Mouse (Mus musculus) lung, embryonic 15.5 days (tissue): ENCODE measurements around the gene N4bp2l2. TPM values are rescaled to one million over a fixed set of nuclear protein-coding genes. Genes with fewer than 3 reads are reported as not detected.
A peak's percentile ranks its signal among the peaks of the same experiment; 100 is the strongest.

Experiments
- ATAC-seq: fragments of 200-750 bp; cut with Nextera tagmentation; 2 replicates; pipeline ENCODE4 v1.8.0; 2017; ENCODE audit warnings: moderate number of reproducible peaks, borderline replicate concordance; ENCODE audit not compliant: low FRiP score, low TSS enrichment; ENCODE audit errors: extremely low read depth
- H3K27ac ChIP-seq: fragments of 300-500 bp; sonication (generic); 2 replicates; pipeline ENCODE4 v1.5.1; 2015; ENCODE audit warnings: moderate library complexity, mild to moderate bottlenecking, inconsistent platforms
- H3K27me3 ChIP-seq: fragments of 300-500 bp; sonication (generic); 2 replicates; pipeline ENCODE4 v1.6.1; 2015; ENCODE audit warnings: inconsistent platforms
- H3K36me3 ChIP-seq: fragments of 300-500 bp; sonication (generic); 2 replicates; pipeline ENCODE4 v1.6.1; 2015; ENCODE audit warnings: inconsistent platforms
- H3K4me1 ChIP-seq: fragments of 300-500 bp; sonication (generic); 2 replicates; pipeline ENCODE4 v1.6.1; 2015; ENCODE audit warnings: inconsistent platforms
- H3K4me2 ChIP-seq: fragments of 300-500 bp; sonication (generic); 2 replicates; pipeline ENCODE4 v1.6.1; 2015; ENCODE audit warnings: inconsistent platforms, mild to moderate bottlenecking, moderate library complexity
- H3K4me3 ChIP-seq: fragments of 300-500 bp; sonication (generic); 2 replicates; pipeline ENCODE4 v1.5.1; 2015; ENCODE audit warnings: mild to moderate bottlenecking, inconsistent platforms
- H3K9ac ChIP-seq: fragments of 300-500 bp; sonication (generic); 2 replicates; pipeline ENCODE4 v1.6.1; 2015; ENCODE audit warnings: inconsistent platforms
- H3K9me3 ChIP-seq: fragments of 300-500 bp; sonication (generic); 2 replicates; pipeline ENCODE4 v1.6.1; 2016; ENCODE audit warnings: inconsistent platforms
- whole genome bisulfite sequencing: fragments of 180-500 bp; shearing (Covaris S2); methylation state at CpG from one replicate; pipeline ENCODE4 v1.1.7; 2015; 5-methylcytosine and 5-hydroxymethylcytosine counted together
- polyA plus RNA-seq: library from polyadenylated mRNA; unstranded; fragments of >200 nt; fragmentation: Nextera tagmentation; extraction: Ambion mirVana; gene quantifications from 2 replicates; pipeline ENCODE4 v1.2.1, GENCODE M21; 2015

N4bp2l2 gene
- polyA plus RNA-seq, 1 experiment from 2014 or later: 39.6 TPM

DNA sequence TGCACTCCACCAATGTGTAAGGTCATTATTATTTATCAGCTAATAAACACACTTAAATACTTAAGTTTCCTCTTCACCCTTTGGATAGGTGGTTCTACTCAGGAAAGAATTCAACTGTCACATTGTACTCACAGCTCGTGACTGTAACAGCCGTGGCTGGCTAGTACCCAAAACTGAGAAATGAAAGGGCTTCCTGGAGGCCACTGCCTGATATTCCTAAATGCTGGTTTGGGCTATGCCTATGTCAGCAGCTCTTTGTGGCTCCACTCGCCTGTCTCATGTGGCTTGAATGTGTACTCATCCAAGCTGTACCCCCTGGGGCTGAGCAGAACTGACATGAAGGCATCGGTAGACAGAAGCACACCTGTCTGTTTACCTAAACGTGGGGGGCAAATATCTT is 91.1 kb downstream of the N4bp2l2 start:
- H3K4me1 ChIP-seq: peaks cover 24% of the 10 kb centered on the region
- H3K4me2 ChIP-seq: no peak overlapping the region
- 44% methylated on average over 5 of the region's 5 CpGs for WGBS
- H3K27me3 ChIP-seq: no peaks in the 10 kb centered on the region
- no peak; the same call in 1 of the 2 replicates for ATAC-seq
- H3K9me3 ChIP-seq: no peaks in the 10 kb centered on the region
- H3K27ac ChIP-seq: peak overlapping the region; percentile 32
- peaks cover 6% of the 10 kb centered on the region; the same call in 1 of the 2 replicates for H3K36me3 ChIP-seq
- no peak overlapping the region for H3K9ac ChIP-seq
- no peak overlapping the region for H3K4me3 ChIP-seq

DNA sequence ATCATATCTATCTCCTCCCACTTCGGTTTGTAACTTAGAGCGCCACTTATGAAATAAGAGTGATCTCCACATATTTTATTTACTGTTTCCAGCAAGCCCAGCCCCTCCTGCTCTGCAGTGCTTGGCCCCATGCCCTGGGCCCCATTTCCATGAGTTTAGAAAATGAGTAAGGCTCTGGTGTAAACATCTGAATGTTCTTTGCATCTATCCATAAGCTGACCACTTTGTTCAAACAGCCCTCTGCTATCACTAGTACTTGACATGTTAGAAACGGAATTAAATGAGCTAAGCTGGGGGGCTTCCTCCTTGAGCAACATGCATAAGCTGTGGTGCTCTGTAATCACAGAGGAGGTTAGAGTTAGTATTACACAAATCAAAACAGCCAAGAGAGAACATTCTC is 91.6 kb downstream of the N4bp2l2 start:
- Histone ChIP-seq H3K4me1 (peaks cover 24% of the 10 kb centered on the region), H3K27ac (peak overlapping the region; percentile 32), H3K36me3 (peaks cover 9% of the 10 kb centered on the region; the same call in 1 of the 2 replicates), H3K4me2 (no peak overlapping the region), H3K9ac (no peak overlapping the region), H3K27me3 (no peaks in the 10 kb centered on the region), H3K9me3 (no peaks in the 10 kb centered on the region), H3K4me3 (no peak overlapping the region)
- WGBS: 41% methylated on average over 3 of the region's 3 CpGs
- ATAC-seq: peak; percentile 66; the same call in 1 of the 2 replicates

DNA sequence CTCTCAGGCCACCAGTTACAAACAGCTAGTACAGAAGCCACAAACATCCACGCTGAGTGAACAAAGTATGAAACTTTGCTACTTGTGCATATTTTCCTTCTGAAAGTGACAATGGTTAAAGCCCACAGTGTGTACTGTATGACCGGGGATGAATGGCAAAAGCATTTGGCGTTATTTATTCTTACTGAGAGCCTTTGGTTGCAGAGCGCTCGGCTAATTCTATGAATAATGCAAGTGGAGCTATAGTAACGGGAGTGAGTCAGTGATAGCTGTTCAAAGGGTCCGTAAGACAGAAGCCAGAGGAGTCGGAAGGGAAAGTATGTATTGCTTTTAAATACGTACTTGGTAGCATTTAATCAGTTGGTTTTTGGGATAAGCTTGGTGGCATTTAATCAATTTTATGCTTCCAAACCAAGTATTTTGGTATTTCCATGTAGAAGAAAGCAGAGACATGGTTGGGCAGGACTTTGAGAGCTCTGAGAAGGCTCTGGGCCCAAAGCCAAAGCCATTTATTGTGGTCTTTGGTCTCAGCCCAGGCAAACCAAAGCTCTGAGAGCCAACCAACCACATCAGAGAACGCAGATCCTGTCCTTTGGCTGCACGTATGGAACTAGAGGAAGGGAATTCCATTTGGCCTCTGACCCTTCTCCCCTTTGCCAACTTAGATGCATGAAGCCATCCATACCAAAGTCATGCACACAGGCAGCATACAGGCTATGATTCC is 95.3 kb downstream of the N4bp2l2 start:
- Histone ChIP-seq H3K27me3 (no peaks in the 10 kb centered on the region), H3K4me2 (no peak overlapping the region), H3K4me1 (peaks cover 17% of the 10 kb centered on the region), H3K9me3 (no peaks in the 10 kb centered on the region), H3K4me3 (no peak overlapping the region), H3K36me3 (peaks cover 24% of the 10 kb centered on the region), H3K9ac (no peak overlapping the region), H3K27ac (no peak overlapping the region)
- 81% methylated on average over 11 of the region's 11 CpGs for WGBS
- no peak for ATAC-seq

DNA sequence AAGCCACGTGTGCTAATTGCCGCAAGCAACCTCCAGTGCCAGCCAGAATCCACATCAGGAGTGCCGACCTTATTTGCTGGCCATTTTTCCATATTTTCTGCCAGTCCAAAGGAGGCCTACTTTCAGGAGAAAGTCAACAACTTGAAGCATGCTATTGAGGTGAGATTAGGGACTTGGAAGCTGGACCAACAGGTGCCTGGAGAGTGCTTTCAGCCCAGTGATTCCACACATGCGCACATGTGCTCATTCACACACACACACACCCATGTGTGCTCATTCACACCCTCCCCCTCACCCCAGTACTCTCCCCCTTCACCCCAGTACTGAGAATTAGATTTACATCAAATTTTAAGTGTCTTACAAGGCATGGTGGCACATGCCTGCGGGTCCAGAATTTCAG is 99.0 kb downstream of the N4bp2l2 start:
- H3K4me1 ChIP-seq: 0 out of 2 replicates have a peak, but pooled peaks cover 3% of the 10 kb centered on the region
- H3K36me3 ChIP-seq: peaks cover 40% of the 10 kb centered on the region
- H3K27ac ChIP-seq: no peak overlapping the region
- no peaks in the 10 kb centered on the region for H3K9me3 ChIP-seq
- no peaks in the 10 kb centered on the region for H3K27me3 ChIP-seq
- ATAC-seq: no peak
- no peak overlapping the region for H3K4me2 ChIP-seq
- H3K9ac ChIP-seq: no peak overlapping the region
- no peak overlapping the region for H3K4me3 ChIP-seq
- WGBS: 80% methylated on average over 5 of the region's 5 CpGs

DNA sequence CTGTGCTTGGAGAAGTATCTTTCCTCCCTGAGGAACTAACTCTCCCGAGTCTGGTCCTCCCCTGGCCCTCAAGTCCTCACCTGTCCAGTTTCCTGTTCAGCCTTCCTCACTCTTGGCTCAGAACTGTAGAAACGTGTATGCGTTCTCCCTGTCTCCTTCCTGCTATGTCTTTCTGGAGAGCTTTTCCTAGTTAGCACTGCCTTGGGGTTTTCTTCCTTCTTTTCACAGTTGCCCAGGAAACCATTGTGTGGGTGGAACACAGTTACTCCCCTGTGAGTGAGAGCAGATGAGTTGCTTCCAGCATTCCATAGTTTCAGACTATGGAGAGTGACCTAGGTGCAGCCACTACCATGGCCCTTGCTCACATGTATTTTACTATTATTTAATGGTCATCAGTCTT is 99.8 kb downstream of the N4bp2l2 start:
- Histone ChIP-seq H3K4me3 (no peak overlapping the region), H3K4me1 (0 out of 2 replicates have a peak, but pooled peaks cover 3% of the 10 kb centered on the region), H3K36me3 (peaks cover 43% of the 10 kb centered on the region), H3K27ac (no peak overlapping the region), H3K9ac (no peak overlapping the region), H3K27me3 (no peaks in the 10 kb centered on the region), H3K9me3 (no peaks in the 10 kb centered on the region), H3K4me2 (no peak overlapping the region)
- WGBS: 47% methylated on average over 3 of the region's 3 CpGs
- no peak for ATAC-seq

DNA sequence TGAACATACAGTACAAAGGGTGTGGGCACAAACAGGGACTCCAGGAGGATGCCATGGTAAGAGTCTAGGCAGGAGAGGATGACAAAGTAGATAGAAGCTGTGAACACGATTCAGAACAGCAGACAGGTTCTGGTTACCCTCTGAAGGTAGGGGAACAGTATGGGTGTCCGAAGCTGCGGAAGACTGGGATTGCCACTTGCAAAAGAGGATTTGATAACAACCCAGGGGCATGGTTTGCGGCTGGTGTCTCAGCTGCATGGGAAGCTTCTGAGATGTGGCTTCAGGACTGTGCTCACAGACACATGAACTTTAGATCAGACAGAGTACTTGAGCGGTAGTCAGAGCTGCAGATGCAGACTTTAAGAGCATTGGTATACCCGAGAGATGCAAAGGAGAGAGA is 101.6 kb downstream of the N4bp2l2 start:
- no peaks in the 10 kb centered on the region for H3K27me3 ChIP-seq
- H3K27ac ChIP-seq: no peak overlapping the region
- no peak for ATAC-seq
- WGBS: 92% methylated on average over 6 of the region's 6 CpGs
- no peak overlapping the region for H3K4me2 ChIP-seq
- no peaks in the 10 kb centered on the region for H3K4me1 ChIP-seq
- H3K4me3 ChIP-seq: no peak overlapping the region
- peaks cover 53% of the 10 kb centered on the region for H3K36me3 ChIP-seq
- H3K9ac ChIP-seq: no peak overlapping the region
- H3K9me3 ChIP-seq: no peaks in the 10 kb centered on the region

DNA sequence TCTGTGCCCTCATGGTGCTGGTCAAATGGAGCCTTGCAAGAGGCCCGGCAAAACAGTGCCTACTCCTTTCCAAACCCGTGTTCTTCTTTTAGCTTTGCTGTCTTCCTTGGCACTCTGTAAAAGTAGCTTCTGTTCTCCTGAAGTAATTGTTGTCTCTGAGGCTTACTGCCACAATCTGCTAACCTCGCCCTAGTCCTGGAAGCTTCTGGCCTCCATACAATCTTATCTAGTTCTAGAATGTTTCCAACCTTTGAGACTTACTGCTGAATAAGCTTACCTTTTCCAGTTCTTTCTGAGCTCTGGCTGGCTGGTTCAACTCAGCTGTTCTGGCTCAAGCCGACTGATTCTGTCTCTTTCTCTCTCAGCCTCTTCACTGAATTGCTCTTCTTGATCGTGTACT is 104.2 kb downstream of the N4bp2l2 start:
- H3K4me3 ChIP-seq: no peak overlapping the region
- 88% methylated on average over 5 of the region's 5 CpGs for WGBS
- peaks cover 54% of the 10 kb centered on the region for H3K36me3 ChIP-seq

DNA sequence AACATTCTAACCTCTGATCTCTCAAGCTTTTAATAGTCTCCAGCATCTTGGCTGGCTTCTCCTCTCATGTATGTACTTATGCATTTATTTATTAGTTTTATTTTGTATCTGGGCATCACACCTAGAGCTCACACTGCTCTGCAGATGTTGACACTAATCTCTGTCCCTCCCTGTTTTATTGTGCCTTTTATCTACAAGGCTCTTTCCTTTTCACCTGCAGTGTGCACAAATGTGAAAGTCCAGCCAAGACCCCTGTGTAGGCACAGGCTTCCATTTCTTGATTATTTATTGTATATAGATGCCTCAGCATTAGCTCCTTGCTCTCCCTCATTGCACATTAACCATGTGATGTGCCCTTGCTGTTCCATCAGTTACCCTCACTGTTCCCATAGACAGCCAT is 104.6 kb downstream of the N4bp2l2 start:
- H3K9me3 ChIP-seq: no peaks in the 10 kb centered on the region
- H3K9ac ChIP-seq: no peak overlapping the region
- ATAC-seq: no peak
- no peak overlapping the region for H3K4me2 ChIP-seq
- H3K27ac ChIP-seq: no peak overlapping the region
- H3K4me3 ChIP-seq: no peak overlapping the region
- no peaks in the 10 kb centered on the region for H3K4me1 ChIP-seq
- no peaks in the 10 kb centered on the region for H3K27me3 ChIP-seq
- peaks cover 54% of the 10 kb centered on the region for H3K36me3 ChIP-seq

More for the DNA sequence above, 104.2 kb downstream of the N4bp2l2 start:
- ATAC-seq: no peak
- Histone ChIP-seq H3K4me2 (no peak overlapping the region), H3K27me3 (no peaks in the 10 kb centered on the region), H3K9me3 (no peaks in the 10 kb centered on the region), H3K4me1 (no peaks in the 10 kb centered on the region), H3K9ac (no peak overlapping the region), H3K27ac (no peak overlapping the region)

DNA sequence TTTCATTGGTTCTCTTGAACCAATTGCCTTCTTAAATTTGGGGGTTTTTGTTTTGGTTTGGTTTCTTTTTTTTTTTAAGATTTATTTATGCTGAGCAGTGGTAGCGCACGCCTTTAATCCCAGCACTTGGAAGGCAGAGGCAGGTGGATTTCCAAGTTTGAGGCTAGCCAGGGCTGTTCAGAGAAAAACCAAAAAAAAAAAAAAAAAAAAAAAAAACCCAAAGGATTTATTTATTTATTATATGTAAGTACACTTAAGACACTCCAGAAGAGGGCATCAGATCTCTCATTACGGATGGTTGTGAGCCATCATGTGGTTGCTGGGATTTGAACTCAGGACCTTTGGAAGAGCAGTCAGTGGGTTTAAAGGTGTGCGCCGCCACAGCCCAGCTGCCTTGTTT is 105.1 kb downstream of the N4bp2l2 start:
- H3K36me3 ChIP-seq: peaks cover 56% of the 10 kb centered on the region
- no peak overlapping the region for H3K4me3 ChIP-seq
- no peak overlapping the region for H3K9ac ChIP-seq
- H3K27ac ChIP-seq: no peak overlapping the region
- no peak overlapping the region for H3K4me2 ChIP-seq
- no peak for ATAC-seq
- no peaks in the 10 kb centered on the region for H3K27me3 ChIP-seq
- no peaks in the 10 kb centered on the region for H3K4me1 ChIP-seq
- 94% methylated on average over 5 of the region's 5 CpGs for WGBS
- no peaks in the 10 kb centered on the region for H3K9me3 ChIP-seq

DNA sequence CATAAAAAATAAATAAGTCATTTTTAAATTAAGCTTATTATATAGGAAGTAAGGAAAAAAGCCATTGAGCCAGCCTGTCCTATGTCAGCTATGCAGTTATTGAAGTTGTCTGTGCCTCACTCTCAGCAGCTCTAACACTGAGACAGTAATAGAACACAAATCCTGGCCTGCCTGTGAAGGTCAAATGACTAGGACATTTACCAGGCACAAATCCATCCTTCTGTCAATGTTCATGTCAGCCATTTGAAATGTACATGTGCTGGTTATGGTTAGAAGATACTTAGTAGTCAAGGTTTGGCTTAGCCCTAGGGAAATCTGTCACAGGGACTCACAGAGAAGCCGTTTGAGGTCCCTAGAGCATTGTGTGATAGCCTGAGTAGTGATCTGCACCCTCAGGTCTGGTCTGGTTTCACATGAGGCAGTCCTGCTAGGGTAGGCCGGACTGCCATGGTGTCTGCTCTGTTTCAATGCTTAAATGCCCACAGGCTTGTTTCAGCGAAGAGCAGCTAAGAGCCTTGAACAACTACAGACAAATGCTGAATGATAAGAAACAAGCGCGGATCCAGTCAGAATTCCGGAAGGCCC is 106.4 kb downstream of the N4bp2l2 start:
- WGBS: 92% methylated on average over 6 of the region's 6 CpGs
- H3K4me2 ChIP-seq: no peak overlapping the region
- no peaks in the 10 kb centered on the region for H3K4me1 ChIP-seq
- no peaks in the 10 kb centered on the region for H3K9me3 ChIP-seq
- ATAC-seq: no peak
- no peak overlapping the region for H3K4me3 ChIP-seq
- no peak overlapping the region for H3K27ac ChIP-seq
- no peaks in the 10 kb centered on the region for H3K27me3 ChIP-seq
- no peak overlapping the region for H3K9ac ChIP-seq
- H3K36me3 ChIP-seq: peaks cover 61% of the 10 kb centered on the region
